Comparison of ENCODE assay signal across 27 mouse cellular contexts in genomic region chr3:146156811-146157210, GRCm38 (mm10). TPM values are rescaled to one million over a fixed set of nuclear protein-coding genes. Genes with fewer than 3 reads are reported as not detected.
DNase-seq lines count a peak whose midpoint lies in the region; ATAC-seq and TF ChIP-seq lines count a peak whose summit lies in the region.
"Had no signal": no experiment of that assay in that cellular context is flagged by ENCODE, and none has a peak within 500 bp of the region (broad histone marks: within the 10 kb centered on the region; RNA-seq: fewer than 3 reads in every experiment).

No protein-coding gene starts in this region.

- ATAC-seq in megakaryocyte progenitor cell, adult 5-6 weeks (replicated peaks; ENCODE audit: poor library complexity), result peak; percentile 32
- ATAC-seq in hindbrain, embryonic 16.5 days, result no peak
- ATAC-seq: forebrain, embryonic 14.5 days; forebrain, postnatal 0 days had no signal

- H3K4me1 ChIP-seq in CH12.LX (ENCODE audit: control insufficient read depth in 1 of 2, insufficient read depth in 2 of 2), result peaks cover 22 to 77% of the 10 kb centered on the region in 2 experiments
- peaks cover 61% of the 10 kb centered on the region for H3K4me1 ChIP-seq in bone marrow macrophage, adult 2 months (ENCODE audit: control insufficient read depth, insufficient read depth, low read length)
- H3K4me1 ChIP-seq in hindbrain, embryonic 16.5 days (ENCODE audit: control insufficient read depth, insufficient read depth, low read depth, low read length), result no peaks in the 10 kb centered on the region; the same call in 1 of the 2 replicates

- peaks cover 8% of the 10 kb centered on the region for H3K9me3 ChIP-seq in CH12.LX (replicated peaks; ENCODE audit: low read length)
- H3K9me3 ChIP-seq in hindbrain, embryonic 16.5 days (ENCODE audit: control insufficient read depth, low read length), result no peaks in the 10 kb centered on the region
- H3K9me3 ChIP-seq: embryonic facial prominence, embryonic 12.5 days; embryonic facial prominence, embryonic 15.5 days; heart, embryonic 10.5 days; heart, embryonic 13.5 days had no signal

- H3K4me2 ChIP-seq in CH12.LX (ENCODE audit: insufficient read depth, low read depth, poor library complexity, severe bottlenecking), result peak overlapping the region; percentile 40
- H3K4me2 ChIP-seq in hindbrain, embryonic 16.5 days (ENCODE audit: low read length), result no peak overlapping the region
- H3K4me2 ChIP-seq: embryonic facial prominence, embryonic 12.5 days; embryonic facial prominence, embryonic 15.5 days; heart, embryonic 13.5 days; hindbrain, embryonic 14.5 days had no signal

- TF ChIP-seq RAD21 in CH12.LX (IDR thresholded peaks at IDR 0.05; ENCODE audit: low read depth, low read length), result no peak

- no peak for TF ChIP-seq CTCF in CH12.LX (conservative IDR thresholded peaks at IDR 0.05 in 1 of 2, IDR thresholded peaks at IDR 0.05 in 1 of 2; ENCODE audit: low read depth in 2 of 2, low read length in 2 of 2)
- TF ChIP-seq CTCF in bone marrow macrophage, adult 2 months (IDR thresholded peaks at IDR 0.05; ENCODE audit: low read depth, low read length), result no peak

- H3K4me3 ChIP-seq in CH12.LX (replicated peaks in 1 of 3; ENCODE audit: low read depth in 2 of 3, low read length in 2 of 3, poor library complexity in 1 of 3), result peak overlapping the region in 2 of 3 experiments; percentile 4 to 10
- H3K4me3 ChIP-seq in bone marrow macrophage, adult 2 months (ENCODE audit: insufficient read depth, low read length), result peak overlapping the region; percentile 52
- peak overlapping the region; percentile 12; the same call in 1 of the 2 replicates for H3K4me3 ChIP-seq in macrophage (ENCODE audit: inconsistent target)
- no peak overlapping the region for H3K4me3 ChIP-seq in hindbrain, embryonic 16.5 days (ENCODE audit: low read length)
- H3K4me3 ChIP-seq: embryonic facial prominence, embryonic 12.5 days; embryonic facial prominence, embryonic 15.5 days; gastrocnemius, adult 2 months; heart, adult 2 months; heart, embryonic 10.5 days; heart, embryonic 13.5 days had no signal

- TF ChIP-seq POLR2A in CH12.LX (IDR thresholded peaks at IDR 0.05; ENCODE audit: low read depth, low read length), result no peak
- TF ChIP-seq POLR2A in bone marrow macrophage, adult 2 months (IDR thresholded peaks at IDR 0.05; ENCODE audit: borderline replicate concordance, low read depth, low read length), result no peak

- dilution Hi-C loops in CH12.LX (cut with MboI; ENCODE audit: extremely low pct_ligation_motif_present, extremely low pct_unique_long_range_greater_than_20kb, low sequenced_read_pairs), result no loop called here

- no peaks in the 10 kb centered on the region for H3K27me3 ChIP-seq in CH12.LX (replicated peaks)
- H3K27me3 ChIP-seq in hindbrain, embryonic 16.5 days (replicated peaks; ENCODE audit: control insufficient read depth, insufficient read depth, low read length), result peaks cover 4% of the 10 kb centered on the region

- peaks cover 36% of the 10 kb centered on the region for H3K79me2 ChIP-seq in CH12.LX (replicated peaks; ENCODE audit: control insufficient read depth, extremely low read depth, insufficient read depth, poor library complexity, severe bottlenecking)
- H3K79me2 ChIP-seq in macrophage (ENCODE audit: inconsistent target), result peaks cover 93% of the 10 kb centered on the region

- peak overlapping the region; percentile 16 for H3K9ac ChIP-seq in CH12.LX (ENCODE audit: insufficient read depth, low read depth)
- no peak overlapping the region for H3K9ac ChIP-seq in hindbrain, embryonic 16.5 days (ENCODE audit: low read depth, low read length)
- H3K9ac ChIP-seq: embryonic facial prominence, embryonic 12.5 days; embryonic facial prominence, embryonic 15.5 days; forebrain, postnatal 0 days; heart, embryonic 13.5 days; hindbrain, embryonic 14.5 days had no signal

- peak; percentile 33; the same call in 1 of the 2 replicates for TF ChIP-seq EP300 in CH12.LX (IDR thresholded peaks at IDR 0.05; ENCODE audit: low read length)

- peaks cover 9 to 27% of the 10 kb centered on the region in 2 experiments for H3K36me3 ChIP-seq in CH12.LX (replicated peaks in 1 of 2; ENCODE audit: control insufficient read depth in 1 of 2, insufficient read depth in 1 of 2, low read length in 1 of 2)
- 0 out of 2 replicates have a peak, but pooled peaks cover 6% of the 10 kb centered on the region for H3K36me3 ChIP-seq in macrophage (ENCODE audit: inconsistent target)
- no peaks in the 10 kb centered on the region for H3K36me3 ChIP-seq in hindbrain, embryonic 16.5 days (ENCODE audit: control insufficient read depth, insufficient read depth, low read length)
- H3K36me3 ChIP-seq: embryonic facial prominence, embryonic 12.5 days; embryonic facial prominence, embryonic 15.5 days; heart, embryonic 10.5 days; heart, embryonic 13.5 days had no signal

- WGBS in macrophage (ENCODE audit: missing documents), result no CpG with 5 or more reads among the region's 2 CpGs
- 83% methylated on average over 2 of the region's 2 CpGs for WGBS in hindbrain, embryonic 16.5 days

- in situ Hi-C loops in CH12.LX (cut with MboI; ENCODE audit: low pct_ligation_motif_present, low pct_unique_long_range_greater_than_20kb, low sequenced_read_pairs), result no loop called here

- peak; percentile 40 for DNase-seq in CH12.LX (ENCODE audit: extremely low read depth)
- no peak for DNase-seq in urinary bladder, adult 18-20 months (ENCODE audit: low spot score in 2 of 2)
- DNase-seq: adrenal gland, adult 8-10 months; adrenal gland, postnatal 25 days; cerebellum, adult 18-20 months; cerebellum, adult 9-10 months; cerebellum, postnatal 14 days; forebrain, postnatal 0 days; gastrocnemius, adult 2 months; gastrocnemius, postnatal 25 days; heart, adult 2 months; heart, postnatal 14 days; heart, postnatal 4 days had no signal

- H3K27ac ChIP-seq in CH12.LX (ENCODE audit: insufficient read depth, low read depth), result peak overlapping the region; percentile 89
- H3K27ac ChIP-seq in bone marrow macrophage, adult 2 months (ENCODE audit: insufficient read depth, low read depth, low read length), result peak overlapping the region; percentile 97
- H3K27ac ChIP-seq in macrophage, result peak overlapping the region; percentile 94
- H3K27ac ChIP-seq in hindbrain, embryonic 16.5 days (ENCODE audit: low read depth, low read length), result no peak overlapping the region
- H3K27ac ChIP-seq: embryonic facial prominence, embryonic 12.5 days; embryonic facial prominence, embryonic 15.5 days; gastrocnemius, adult 2 months; heart, adult 2 months; heart, embryonic 13.5 days; hindbrain, embryonic 14.5 days had no signal

TF ChIP-seq in CH12.LX, 34 proteins besides CTCF, POLR2A, EP300 and RAD21 (continues in another document):
- no peak for TF ChIP-seq ELF1 (IDR thresholded peaks at IDR 0.05; ENCODE audit: low read depth, low read length)
- peak; percentile 0; the same call in 1 of the 2 replicates for TF ChIP-seq SMC3 (IDR thresholded peaks at IDR 0.05; ENCODE audit: low read depth, low read length)
- TF ChIP-seq POLR2AphosphoS2 (IDR thresholded peaks at IDR 0.05; ENCODE audit: low read depth, low read length), result no peak
- TF ChIP-seq KAT2A (IDR thresholded peaks at IDR 0.05; ENCODE audit: insufficient replicate concordance, low read length), result no peak
- TF ChIP-seq IRF4 (IDR thresholded peaks at IDR 0.05; ENCODE audit: low read depth, low read length), result peak; percentile 66

RNA-seq across cellular contexts. Expression of gene Mcoln2, which starts 7.2 kb away (rescaled TPM):
- total RNA-seq in CH12.LX (2012; rRNA removed) (32.0 and 43.8 TPM in 2 replicates), CH12.LX (2014; rRNA removed) (31.0 and 35.8 TPM in 2 replicates)
- polyA plus RNA-seq in CH12.LX (2012; ENCODE audit: insufficient read length, low read depth) (34.9 and 35.1 TPM in 2 replicates), macrophage (2018) (49.3 to 81.1 TPM (median 53.6 TPM) in 3 replicates)
- 33.5 and 35.3 TPM in 2 replicates for polyA plus RNA-seq in bone marrow macrophage, adult 2 months (2012; ENCODE audit: insufficient read depth, insufficient read length, missing spikeins)
- 1,000 to 10,000 TPM in 5 of 26 experiments, 100 to 1,000 TPM in 21; 274 to 1,392 (median 527) TPM for total RNA-seq in macrophage (2018; cell fraction: chromatin; rRNA removed)
- 100 to 1,000 TPM in 14 of 26 experiments, 10 to 100 TPM in 12; 64.0 to 184 (median 105) TPM for total RNA-seq in macrophage (2018; cell fraction: cytosol; rRNA removed)
- 1,000 to 10,000 TPM in 2 of 26 experiments, 100 to 1,000 TPM in 24; 189 to 1,164 (median 456) TPM for total RNA-seq in macrophage (2018; cell fraction: nucleus; rRNA removed)
- total RNA-seq in megakaryocyte progenitor cell, adult 5-6 weeks (2015), result 0.32 and 2.0 TPM in 2 replicates
- total RNA-seq in megakaryocyte progenitor cell, adult 5-6 weeks (2017), result 2.1 and 4.0 TPM in 2 replicates
- 0.59 and 0.62 TPM in 2 replicates for polyA plus RNA-seq in hindbrain, embryonic 16.5 days (2015; fragmentation: Nextera tagmentation; extraction: Ambion mirVana)
- total RNA-seq: adrenal gland, postnatal 25 days had no signal
- polyA plus RNA-seq: frontal cortex, adult 2 months had no signal

RNA-seq across cellular contexts. Expression of gene Mcoln3, which starts 39.6 kb away (rescaled TPM):
- total RNA-seq in CH12.LX (2012; rRNA removed), result 7.2 and 11.3 TPM in 2 replicates
- 5.3 and 6.4 TPM in 2 replicates for total RNA-seq in CH12.LX (2014; rRNA removed)
- polyA plus RNA-seq in CH12.LX (2012; ENCODE audit: insufficient read length, low read depth), result 5.2 and 7.2 TPM in 2 replicates
- polyA plus RNA-seq in bone marrow macrophage, adult 2 months (2012; ENCODE audit: insufficient read depth, insufficient read length, missing spikeins), result 4.7 and 6.5 TPM in 2 replicates
- total RNA-seq in macrophage (2018; cell fraction: chromatin; rRNA removed), result 10 to 100 TPM; 12.0 to 95.0 (median 30.7) TPM
- 100 to 1,000 TPM in 2 of 26 experiments, 10 to 100 TPM in 24; 10.4 to 108 (median 39.3) TPM for total RNA-seq in macrophage (2018; cell fraction: cytosol; rRNA removed)
- 100 to 1,000 TPM in 3 of 26 experiments, 10 to 100 TPM in 23; 12.2 to 121 (median 39.6) TPM for total RNA-seq in macrophage (2018; cell fraction: nucleus; rRNA removed)
- 38.3 to 114 TPM (median 88.0 TPM) in 3 replicates for polyA plus RNA-seq in macrophage (2018)
- 0.07 TPM in 1 of 2 replicates, not detected in the other for total RNA-seq in megakaryocyte progenitor cell, adult 5-6 weeks (2015)
- total RNA-seq in megakaryocyte progenitor cell, adult 5-6 weeks (2017), result 0.21 and 0.44 TPM in 2 replicates
- polyA plus RNA-seq in hindbrain, embryonic 16.5 days (2015; fragmentation: Nextera tagmentation; extraction: Ambion mirVana), result 0.27 and 0.28 TPM in 2 replicates
- total RNA-seq: adrenal gland, postnatal 25 days; gastrocnemius, adult 2 months; gastrocnemius, postnatal 25 days; heart, adult 2 months had no signal
- polyA plus RNA-seq: C2C12; frontal cortex, adult 2 months; heart, adult 2 months had no signal

RNA-seq across cellular contexts. Expression of gene Wdr63, which starts 48.9 kb away (rescaled TPM):
- total RNA-seq in CH12.LX (2012; rRNA removed) (not detected in 2 replicates), CH12.LX (2014; rRNA removed) (not detected in 2 replicates)
- polyA plus RNA-seq in CH12.LX (2012; ENCODE audit: insufficient read length, low read depth) (not detected in 2 replicates), macrophage (2018) (0.07 to 0.27 TPM (median 0.10 TPM) in 3 replicates)
- not detected in 2 replicates for polyA plus RNA-seq in bone marrow macrophage, adult 2 months (2012; ENCODE audit: insufficient read depth, insufficient read length, missing spikeins)
- 1 to 10 TPM in 9 of 26 experiments, under 1 TPM in 16, not detected in 1; 0.22 to 2.2 (median 0.74) TPM for total RNA-seq in macrophage (2018; cell fraction: chromatin; rRNA removed)
- total RNA-seq in macrophage (2018; cell fraction: cytosol; rRNA removed), result under 1 TPM; 0.06 to 0.58 (median 0.14) TPM
- total RNA-seq in macrophage (2018; cell fraction: nucleus; rRNA removed), result 1 to 10 TPM in 2 of 26 experiments, under 1 TPM in 23, not detected in 1; 0.17 to 1.9 (median 0.45) TPM
- not detected in 2 replicates for total RNA-seq in megakaryocyte progenitor cell, adult 5-6 weeks (2015)
- not detected in 2 replicates for total RNA-seq in megakaryocyte progenitor cell, adult 5-6 weeks (2017)
- 1.2 and 1.3 TPM in 2 replicates for polyA plus RNA-seq in hindbrain, embryonic 16.5 days (2015; fragmentation: Nextera tagmentation; extraction: Ambion mirVana)
- total RNA-seq: adrenal gland, adult 8-10 months; adrenal gland, postnatal 25 days; gastrocnemius, adult 2 months; gastrocnemius, postnatal 25 days; heart, adult 2 months had no signal
- polyA plus RNA-seq: activated CD4-positive, CD25-positive, alpha-beta regulatory T cell, adult 4 months; CD4-positive, CD25-positive, alpha-beta regulatory T cell, adult 4 months; frontal cortex, adult 2 months; heart, embryonic 13.5 days had no signal

Comparison
In these comparisons a context has a peak if more than half of its experiments do, and no peak if none do; other contexts are left out.
1. RNA of gene Mcoln2, which starts 7.2 kb away (polyA plus RNA-seq): 49.3 to 81.1 TPM in macrophage, 33.5 to 35.3 TPM in bone marrow macrophage, adult 2 months and 34.9 to 35.1 TPM in CH12.LX; 0.59 to 0.62 TPM in hindbrain, embryonic 16.5 days; every median in the first group is over 10 times any median in the second.